Mouse (Mus musculus): ENCODE measurements around the gene Arhgef7.

GRCm38 (mm10) chr8:11696176-11696575 is 31.3 kb upstream of the Arhgef7 start:
- TF ChIP-seq EP300 (IDR thresholded peaks at IDR 0.05) (no peak), CTCF (IDR thresholded peaks at IDR 0.05) (no peak)
